In genomic region chr7:75701761-75702160, GRCm38 (mm10) we compare ENCODE assay signal across 12 mouse cellular contexts.
DNase-seq lines count a peak whose midpoint lies in the region; ATAC-seq lines count a peak whose summit lies in the region.
"Had no signal": no experiment of that assay in that cellular context is flagged by ENCODE, and none has a peak within 500 bp of the region (broad histone marks: within the 10 kb centered on the region; RNA-seq: fewer than 3 reads in every experiment).

No protein-coding gene starts in this region.

- H3K4me1 ChIP-seq in forebrain, embryonic 13.5 days = no peaks in the 10 kb centered on the region
- H3K4me1 ChIP-seq: midbrain, embryonic 12.5 days had no signal

- peak; percentile 17 to 29 for DNase-seq in lung, adult 18-20 months
- no peak for DNase-seq in lung, postnatal 14 days
- peak; percentile 82 for DNase-seq in naive thymus-derived CD4-positive, alpha-beta T cell, adult 2 months (ENCODE audit: low read depth)
- peak; percentile 61 for DNase-seq in thymus, postnatal 36 days
- no peak for DNase-seq in layer of hippocampus, adult 11-12 months (ENCODE audit: low spot score)
- DNase-seq in adrenal gland, postnatal 10 days = no peak
- DNase-seq: adrenal gland, postnatal 14 days; kidney, adult 8-10 months had no signal

- no peak overlapping the region for H3K9ac ChIP-seq in forebrain, embryonic 13.5 days
- H3K9ac ChIP-seq: midbrain, embryonic 12.5 days had no signal

- WGBS in forebrain, embryonic 13.5 days = 91% methylated on average over 7 of the region's 7 CpGs

- peak; percentile 70 for ATAC-seq in inflammation-experienced regulatory T-cells, adult 6 months
- no peak for ATAC-seq in forebrain, embryonic 13.5 days

- no peak overlapping the region for H3K4me2 ChIP-seq in forebrain, embryonic 13.5 days
- H3K4me2 ChIP-seq: midbrain, embryonic 12.5 days had no signal

- no peaks in the 10 kb centered on the region for H3K9me3 ChIP-seq in forebrain, embryonic 13.5 days (replicated peaks)
- H3K9me3 ChIP-seq: G1E; midbrain, embryonic 12.5 days had no signal

- no peak overlapping the region for H3K4me3 ChIP-seq in forebrain, embryonic 13.5 days
- H3K4me3 ChIP-seq: midbrain, embryonic 12.5 days had no signal

- no peak overlapping the region for H3K27ac ChIP-seq in forebrain, embryonic 13.5 days
- H3K27ac ChIP-seq: midbrain, embryonic 12.5 days had no signal

- H3K36me3 ChIP-seq in forebrain, embryonic 13.5 days (ENCODE audit: poor library complexity, severe bottlenecking) = peaks cover 13% of the 10 kb centered on the region; the same call in 1 of the 2 replicates

- H3K27me3 ChIP-seq in forebrain, embryonic 13.5 days = no peaks in the 10 kb centered on the region
- H3K27me3 ChIP-seq: midbrain, embryonic 12.5 days had no signal

Comparison
In these comparisons a context has a peak if more than half of its experiments do, and no peak if none do; other contexts are left out.
1. DNase-seq: peak in lung, adult 18-20 months (2 of 2), naive thymus-derived CD4-positive, alpha-beta T cell, adult 2 months (single experiment) and thymus, postnatal 36 days (2 of 2); none in lung, postnatal 14 days (single experiment), layer of hippocampus, adult 11-12 months (single experiment) and adrenal gland, postnatal 10 days (single experiment).